Mouse (Mus musculus): ENCODE measurements around the gene Gli2.

Gene Gli2

GRCm38 (mm10) chr1:118905319-118905718, 148.1 kb downstream of the Gli2 start:
- in situ Hi-C loops (cut with MboI, MseI) = no loop called here

DNA sequence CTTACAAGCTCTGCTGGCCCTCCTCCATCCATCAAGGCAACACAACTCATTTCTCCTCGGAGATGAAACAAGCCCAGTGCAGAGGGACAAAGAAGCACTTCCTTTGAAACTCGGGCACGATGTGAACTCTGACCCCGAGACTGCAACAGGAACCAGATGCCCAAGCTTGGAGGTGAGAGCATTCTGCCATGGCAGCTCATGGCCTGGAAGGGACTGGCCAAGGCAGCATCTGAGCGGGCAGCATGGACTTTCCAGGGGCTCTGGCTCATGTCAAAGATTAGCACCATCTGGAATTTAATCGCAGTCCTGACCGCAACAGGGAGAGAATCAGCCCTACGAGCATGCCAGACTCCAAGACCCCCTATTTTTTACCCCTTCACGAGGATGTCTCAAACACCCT, 148.5 kb downstream of the Gli2 start:
- in situ Hi-C loops (cut with MboI, MseI) = no loop called here

DNA sequence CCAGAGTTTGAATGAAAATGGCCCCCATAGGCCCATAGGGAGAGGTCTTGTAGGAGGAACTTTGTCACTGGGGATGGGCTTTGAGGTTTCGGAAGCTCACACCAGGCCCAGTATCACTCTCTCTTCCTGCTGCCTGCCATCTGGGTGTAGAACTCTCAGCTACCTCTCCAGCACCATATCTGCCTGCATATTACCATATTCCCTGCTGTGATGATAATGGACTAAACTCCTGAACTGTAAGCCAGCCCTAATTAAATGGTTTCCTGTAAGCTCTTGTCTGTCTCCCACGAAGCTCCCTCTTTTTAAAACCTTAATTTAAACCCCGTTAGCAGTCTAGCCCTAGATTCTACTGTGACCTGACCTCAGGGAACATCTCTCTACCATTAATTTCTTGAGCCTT, 149.0 kb downstream of the Gli2 start:
- in situ Hi-C loops (cut with MboI, MseI) = no loop called here

GRCm38 (mm10) chr1:118903742-118904141, 149.7 kb downstream of the Gli2 start:
- in situ Hi-C loops (cut with MboI, MseI) = no loop called here

- in situ Hi-C loops (cut with MboI, MseI) = no loop called here
Measured at GRCm38 (mm10) chr1:118901868-118902586, 151.4 kb downstream of the Gli2 start.

GRCm38 (mm10) chr1:118898351-118898750, 155.1 kb downstream of the Gli2 start:
- in situ Hi-C loops (cut with MboI, MseI) = no loop called here

GRCm38 (mm10) chr1:118895026-118895762, 158.2 kb downstream of the Gli2 start:
- in situ Hi-C loops (cut with MboI, MseI) = no loop called here

- in situ Hi-C loops (cut with MboI, MseI) = no loop called here
Measured at GRCm38 (mm10) chr1:118891395-118891794, 162.0 kb downstream of the Gli2 start.

GRCm38 (mm10) chr1:118890125-118890875, 163.1 kb downstream of the Gli2 start:
- in situ Hi-C loops (cut with MboI, MseI) = no loop called here

DNA sequence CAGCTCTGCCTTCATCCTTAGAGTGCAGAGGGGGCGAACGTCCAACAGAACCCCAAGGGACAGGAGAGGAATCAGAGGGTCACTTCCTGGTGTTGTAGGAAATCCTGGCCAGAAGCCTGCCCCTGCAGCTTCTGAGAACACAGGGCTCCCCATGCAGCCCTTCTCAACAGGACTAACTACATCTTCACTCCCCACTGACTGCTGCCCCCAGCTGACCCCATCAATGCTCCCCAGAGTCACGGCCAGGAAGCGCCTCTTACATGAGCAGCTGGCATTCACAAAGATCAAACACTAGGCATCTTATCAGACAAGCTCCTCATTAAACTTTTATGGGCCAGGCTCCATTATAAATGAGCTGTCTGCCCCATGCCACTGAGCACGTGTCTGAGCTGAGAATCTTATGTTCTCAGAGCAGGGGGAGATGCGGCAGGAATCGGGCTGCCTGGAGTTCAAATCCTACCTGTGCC, 172.6 kb downstream of the Gli2 start:
- in situ Hi-C loops (cut with MboI, MseI) = no loop called here

GRCm38 (mm10) chr1:118878291-118878690, 175.1 kb downstream of the Gli2 start:
- in situ Hi-C loops (cut with MboI, MseI) = no loop called here

DNA sequence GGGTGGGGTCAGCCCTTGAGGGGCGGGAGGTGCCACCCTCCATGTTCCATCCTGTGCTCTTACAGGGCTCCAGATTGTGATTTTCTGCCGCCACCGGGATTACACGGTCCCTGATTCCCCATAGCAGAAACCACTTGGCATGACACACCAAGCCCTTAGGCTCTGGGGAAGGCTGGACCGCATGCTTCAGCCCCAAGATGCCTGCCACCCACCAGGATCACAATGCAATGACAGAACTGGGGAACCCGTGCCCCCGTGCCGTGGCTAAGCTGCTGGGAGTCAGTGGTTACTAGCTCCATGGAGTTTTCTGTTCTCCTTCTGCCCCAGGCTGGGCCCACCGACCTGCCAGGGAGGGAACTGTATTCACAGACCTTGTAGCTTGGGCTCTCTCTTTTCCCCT, 178.2 kb downstream of the Gli2 start:
- in situ Hi-C loops (cut with MboI, MseI) = no loop called here

DNA sequence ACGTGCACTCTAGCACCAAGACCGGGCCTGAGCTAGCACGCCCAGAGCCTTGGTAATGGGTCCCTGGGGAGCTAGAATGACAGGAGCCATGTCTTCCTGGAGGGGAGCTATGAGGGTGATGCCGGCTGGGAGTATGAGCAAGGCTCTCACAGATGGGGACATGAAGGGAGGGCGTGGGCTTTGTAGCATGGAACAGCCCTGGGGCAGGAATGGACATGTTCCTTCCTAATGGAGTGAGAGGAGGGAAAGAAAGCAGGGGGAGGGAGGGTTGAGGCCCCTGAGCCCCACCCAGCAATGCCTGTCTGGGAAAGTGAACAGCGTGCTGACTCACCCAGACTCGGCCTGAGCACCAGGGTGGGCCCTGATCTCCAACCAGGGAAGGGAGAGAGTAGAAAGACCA, 179.9 kb downstream of the Gli2 start:
- in situ Hi-C loops (cut with MboI, MseI) = no loop called here

DNA sequence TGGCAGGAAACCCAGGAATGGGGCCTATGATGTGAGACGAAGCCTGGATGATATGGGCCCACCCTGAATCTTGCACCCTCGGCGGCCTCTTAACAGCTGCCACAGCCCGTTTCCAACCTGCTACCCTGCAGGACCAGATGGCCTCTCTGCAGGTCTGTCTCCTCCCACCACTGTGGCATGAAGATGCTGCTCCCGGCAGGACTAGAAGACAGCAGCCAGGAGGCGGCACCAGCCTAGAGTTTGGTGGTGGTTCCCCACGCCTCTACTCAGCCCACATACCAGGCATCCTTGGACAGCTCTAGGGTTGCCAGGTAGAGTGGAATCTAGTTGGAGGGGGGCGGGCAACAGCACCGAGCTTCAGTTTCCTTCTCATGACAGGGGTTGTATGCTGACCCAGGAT, 188.7 kb downstream of the Gli2 start:
- in situ Hi-C loops (cut with MboI, MseI) = no loop called here

- in situ Hi-C loops (cut with MboI, MseI) = no loop called here
Measured at GRCm38 (mm10) chr1:118864031-118864430, 189.4 kb downstream of the Gli2 start.

- in situ Hi-C loops (cut with MboI, MseI) = no loop called here
Measured at GRCm38 (mm10) chr1:118858101-118858500, 195.3 kb downstream of the Gli2 start.

- in situ Hi-C loops (cut with MboI, MseI) = no loop called here
Measured at GRCm38 (mm10) chr1:118830658-118831057, 222.8 kb downstream of the Gli2 start.

GRCm38 (mm10) chr1:118826614-118827013, 226.8 kb downstream of the Gli2 start:
- in situ Hi-C loops (cut with MboI, MseI) = no loop called here

GRCm38 (mm10) chr1:118825467-118826219, 227.8 kb downstream of the Gli2 start:
- in situ Hi-C loops (cut with MboI, MseI) = no loop called here

GRCm38 (mm10) chr1:118825035-118825434, 228.4 kb downstream of the Gli2 start:
- in situ Hi-C loops (cut with MboI, MseI) = no loop called here

DNA sequence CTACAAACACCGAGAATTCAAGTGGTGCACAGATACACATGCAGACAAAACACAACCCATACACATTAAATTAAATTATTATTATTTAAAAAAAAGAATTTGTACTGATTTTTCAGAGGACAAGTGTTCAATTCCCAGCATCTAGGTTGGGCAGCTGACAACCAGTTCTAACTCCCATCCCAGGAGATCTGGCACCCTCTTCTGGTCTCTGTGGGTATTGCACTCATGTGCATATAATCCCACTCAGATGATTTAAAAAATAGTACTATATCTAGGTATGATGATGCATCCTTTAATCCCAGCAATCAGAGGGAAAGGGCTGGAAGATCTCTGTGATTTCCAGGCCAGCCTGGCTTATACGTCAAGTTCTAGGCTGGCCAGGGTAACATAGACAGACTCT, 231.2 kb downstream of the Gli2 start:
- in situ Hi-C loops (cut with MboI, MseI) = no loop called here

DNA sequence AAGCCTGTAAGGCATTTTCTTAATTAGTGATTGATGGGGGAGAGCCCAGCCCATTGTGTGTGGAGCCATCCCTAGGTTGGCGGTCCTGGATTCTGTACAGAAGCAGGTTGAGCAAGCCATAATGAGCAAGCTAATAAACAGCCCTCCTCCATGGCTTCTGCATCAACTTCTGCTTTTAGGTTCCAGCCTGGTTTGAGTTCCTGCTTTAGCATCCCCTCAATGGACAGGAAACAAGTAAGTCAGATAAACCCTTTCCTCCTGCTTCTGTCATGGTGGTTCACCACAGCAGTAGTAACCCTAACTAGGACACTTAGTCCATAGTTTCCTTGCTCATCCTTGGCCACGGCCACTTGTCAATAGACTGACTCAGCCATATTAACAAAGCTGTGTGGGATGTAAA, 238.4 kb downstream of the Gli2 start:
- in situ Hi-C loops (cut with MboI, MseI) = no loop called here

Data from T-helper 17 cell (primary cell).